Mouse (Mus musculus): Measurements from ENCODE around the gene Olfr146. TPM values are rescaled to one million over a fixed set of nuclear protein-coding genes. Genes with fewer than 3 reads are reported as not detected.

Olfr146 gene
- not detected for polyA plus RNA-seq (2012; fragmentation: generic; extraction: Trizol)

DNA sequence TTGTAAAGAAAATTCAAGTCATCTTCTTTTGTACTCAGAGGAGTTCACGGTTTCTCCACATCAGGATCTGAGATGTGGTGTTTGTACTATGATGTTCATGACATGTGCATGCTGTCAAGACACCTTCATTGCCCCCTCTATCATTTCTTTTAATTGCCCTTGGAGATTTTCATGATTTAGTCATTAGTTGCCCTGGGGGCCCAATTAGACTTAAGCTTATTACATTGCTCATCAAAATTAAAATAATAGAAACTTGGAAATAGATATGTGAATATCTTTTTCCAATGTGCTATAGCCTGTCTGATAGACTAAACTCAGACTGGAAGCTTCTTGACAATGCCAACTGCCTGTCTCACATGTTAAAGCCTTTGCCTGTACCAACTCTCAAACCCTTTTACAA is at the start of gene Olfr146:
Olfr146 (minus strand) TSS at position 101 of the 400 bp plus-strand sequence.
- TF ChIP-seq TCF12 (IDR thresholded peaks at IDR 0.05; ENCODE audit: insufficient read depth, poor library complexity, severe bottlenecking) (no peak), TCF3 (IDR thresholded peaks at IDR 0.05; ENCODE audit: insufficient read length, low read depth) (no peak)
- no peak within 1 kb of the TSS for H3ac ChIP-seq (ENCODE audit: control insufficient read depth, insufficient read length)
- H3K4me3 ChIP-seq: no peak within 1 kb of the TSS
- H3K27me3 ChIP-seq (ENCODE audit: control insufficient read depth, insufficient read depth, insufficient read length): no peaks in the 10 kb centered on the region
- no peaks in the 10 kb centered on the region for H3K36me3 ChIP-seq (ENCODE audit: control insufficient read depth, insufficient read depth)
- no peaks in the 10 kb centered on the region for H3K79me2 ChIP-seq (ENCODE audit: control insufficient read depth, insufficient read depth)
- no peak within 1 kb of the TSS for H3K4me2 ChIP-seq (ENCODE audit: low read depth)

GRCm38 (mm10) chr9:39064851-39065250 is 41.7 kb upstream of the Olfr146 start, which contains the start of gene Olfr937:
TSS of gene Olfr937 (minus strand) at chr9:39064951.
- TF ChIP-seq TCF12 (IDR thresholded peaks at IDR 0.05; ENCODE audit: insufficient read depth, poor library complexity, severe bottlenecking): no peak
- no peak for TF ChIP-seq REST (IDR thresholded peaks at IDR 0.05; ENCODE audit: insufficient read depth, insufficient read length)
- TF ChIP-seq SRF (IDR thresholded peaks at IDR 0.05; ENCODE audit: control insufficient read depth, insufficient read length, low read depth): no peak
- no peak for TF ChIP-seq POLR2AphosphoS2 (IDR thresholded peaks at IDR 0.05; ENCODE audit: insufficient read length, low read depth)
- no peak for TF ChIP-seq MAX (IDR thresholded peaks at IDR 0.05; ENCODE audit: low read depth)
- TF ChIP-seq MYOG (IDR thresholded peaks at IDR 0.05; ENCODE audit: control insufficient read depth in 1 of 3, insufficient read depth in 1 of 3, insufficient read length in 2 of 3, low read depth in 2 of 3): no peak
- TF ChIP-seq CEBPB (IDR thresholded peaks at IDR 0.05; ENCODE audit: insufficient read depth, poor library complexity, severe bottlenecking): no peak
- no peak for TF ChIP-seq USF1 (IDR thresholded peaks at IDR 0.05; ENCODE audit: low read depth)
- no peak for TF ChIP-seq POLR2A (IDR thresholded peaks at IDR 0.05; ENCODE audit: insufficient read length, low read depth)
- TF ChIP-seq TCF3 (IDR thresholded peaks at IDR 0.05; ENCODE audit: insufficient read length, low read depth): no peak
- no peak for TF ChIP-seq MYOD1 (IDR thresholded peaks at IDR 0.05; ENCODE audit: control insufficient read depth in 1 of 3, insufficient read length in 2 of 3, low read depth in 2 of 3)
- TF ChIP-seq E2F4 (IDR thresholded peaks at IDR 0.05; ENCODE audit: insufficient read depth): no peak
- H3ac ChIP-seq (ENCODE audit: control insufficient read depth, insufficient read length): no peak within 1 kb of the TSS

DNA sequence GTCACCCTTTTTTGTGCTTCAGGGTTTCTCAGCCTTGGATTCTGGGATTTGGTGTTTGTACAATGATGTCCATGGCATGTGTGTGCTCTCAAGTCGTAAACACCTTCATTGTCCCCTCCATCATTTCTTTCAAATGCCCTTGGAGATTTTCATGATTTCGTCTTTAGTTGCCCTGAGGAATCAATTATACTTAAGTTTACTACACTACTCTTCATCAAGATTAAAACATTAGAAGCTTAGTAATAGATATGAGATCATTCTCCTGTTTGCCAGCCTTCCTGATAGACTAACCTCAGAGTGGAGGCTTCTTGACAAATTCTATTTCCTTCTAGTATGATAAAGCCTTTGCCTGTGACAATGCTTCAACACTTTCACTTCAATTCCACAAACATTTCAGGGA is 23.6 kb downstream of the Olfr146 start, which contains the start of gene Olfr935:
Olfr935 (minus strand) TSS at position 101 of the 400 bp plus-strand sequence.
- Histone ChIP-seq H3K4me2 (ENCODE audit: low read depth) (no peak within 1 kb of the TSS), H3ac (ENCODE audit: control insufficient read depth, insufficient read length) (no peak within 1 kb of the TSS), H3K4me3 (no peak within 1 kb of the TSS), H3K36me3 (ENCODE audit: control insufficient read depth, insufficient read depth) (no peaks in the 10 kb centered on the region), H3K27me3 (ENCODE audit: control insufficient read depth, insufficient read depth, insufficient read length) (no peaks in the 10 kb centered on the region), H3K79me2 (ENCODE audit: control insufficient read depth, insufficient read depth) (no peaks in the 10 kb centered on the region)
- TF ChIP-seq MYOG (IDR thresholded peaks at IDR 0.05; ENCODE audit: control insufficient read depth in 1 of 3, insufficient read depth in 1 of 3, insufficient read length in 2 of 3, low read depth in 2 of 3): no peak
- no peak for TF ChIP-seq CEBPB (IDR thresholded peaks at IDR 0.05; ENCODE audit: insufficient read depth, poor library complexity, severe bottlenecking)
- no peak for TF ChIP-seq REST (IDR thresholded peaks at IDR 0.05; ENCODE audit: insufficient read depth, insufficient read length)
- TF ChIP-seq MAX (IDR thresholded peaks at IDR 0.05; ENCODE audit: low read depth): no peak
- no peak for TF ChIP-seq USF1 (IDR thresholded peaks at IDR 0.05; ENCODE audit: low read depth)
- TF ChIP-seq SRF (IDR thresholded peaks at IDR 0.05; ENCODE audit: control insufficient read depth, insufficient read length, low read depth): no peak
- no peak for TF ChIP-seq POLR2A (IDR thresholded peaks at IDR 0.05; ENCODE audit: insufficient read length, low read depth)
- no peak for TF ChIP-seq MYOD1 (IDR thresholded peaks at IDR 0.05; ENCODE audit: control insufficient read depth in 1 of 3, insufficient read length in 2 of 3, low read depth in 2 of 3)
- TF ChIP-seq E2F4 (IDR thresholded peaks at IDR 0.05; ENCODE audit: insufficient read depth): no peak
- no peak for TF ChIP-seq POLR2AphosphoS2 (IDR thresholded peaks at IDR 0.05; ENCODE audit: insufficient read length, low read depth)
- no peak for TF ChIP-seq TCF3 (IDR thresholded peaks at IDR 0.05; ENCODE audit: insufficient read length, low read depth)
- no peak for TF ChIP-seq TCF12 (IDR thresholded peaks at IDR 0.05; ENCODE audit: insufficient read depth, poor library complexity, severe bottlenecking)

More at GRCm38 (mm10) chr9:39064851-39065250, 41.7 kb upstream of the Olfr146 start, which contains the start of gene Olfr937:
- Histone ChIP-seq H3K4me2 (ENCODE audit: low read depth) (no peak within 1 kb of the TSS), H3K4me3 (no peak within 1 kb of the TSS), H3K27me3 (ENCODE audit: control insufficient read depth, insufficient read depth, insufficient read length) (no peaks in the 10 kb centered on the region), H3K36me3 (ENCODE audit: control insufficient read depth, insufficient read depth) (no peaks in the 10 kb centered on the region), H3K79me2 (ENCODE audit: control insufficient read depth, insufficient read depth) (no peaks in the 10 kb centered on the region)

GRCm38 (mm10) chr9:38988215-38988614 is 35.0 kb downstream of the Olfr146 start, which contains the start of gene Olfr934:
TSS of gene Olfr934 (minus strand) at chr9:38988315.
- Histone ChIP-seq H3K79me2 (ENCODE audit: control insufficient read depth, insufficient read depth) (no peaks in the 10 kb centered on the region), H3K4me2 (ENCODE audit: low read depth) (no peak within 1 kb of the TSS), H3K4me3 (no peak within 1 kb of the TSS), H3ac (ENCODE audit: control insufficient read depth, insufficient read length) (no peak within 1 kb of the TSS), H3K36me3 (ENCODE audit: control insufficient read depth, insufficient read depth) (no peaks in the 10 kb centered on the region), H3K27me3 (ENCODE audit: control insufficient read depth, insufficient read depth, insufficient read length) (no peaks in the 10 kb centered on the region)
- TF ChIP-seq E2F4 (IDR thresholded peaks at IDR 0.05; ENCODE audit: insufficient read depth): no peak

DNA sequence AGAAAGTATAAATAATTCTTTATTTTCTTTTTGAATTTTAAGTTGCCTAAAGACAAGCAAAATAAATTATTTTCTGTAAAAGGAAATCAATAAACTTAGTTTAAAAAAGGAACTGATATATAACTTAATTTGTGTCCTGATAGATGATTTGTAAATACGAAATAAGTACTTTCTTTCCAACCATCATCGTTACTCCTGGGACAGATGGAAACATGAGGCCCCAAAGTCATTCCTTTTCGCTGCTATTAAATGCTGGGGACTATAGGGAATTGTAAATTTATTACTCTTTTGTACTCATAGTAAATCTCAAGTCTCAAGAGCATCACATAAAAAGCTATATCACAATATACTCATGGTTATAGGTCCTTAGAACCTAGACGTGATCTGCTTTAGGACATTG is 51.2 kb downstream of the Olfr146 start, which contains the start of gene Olfr933:
Olfr933 (plus strand) TSS at position 301 of the 400 bp plus-strand sequence.
- TF ChIP-seq E2F4 (IDR thresholded peaks at IDR 0.05; ENCODE audit: insufficient read depth) (no peak), POLR2AphosphoS2 (IDR thresholded peaks at IDR 0.05; ENCODE audit: insufficient read length, low read depth) (no peak), TCF3 (IDR thresholded peaks at IDR 0.05; ENCODE audit: insufficient read length, low read depth) (no peak), CEBPB (IDR thresholded peaks at IDR 0.05; ENCODE audit: insufficient read depth, poor library complexity, severe bottlenecking) (no peak), TCF12 (IDR thresholded peaks at IDR 0.05; ENCODE audit: insufficient read depth, poor library complexity, severe bottlenecking) (no peak), MYOG (IDR thresholded peaks at IDR 0.05; ENCODE audit: control insufficient read depth in 1 of 3, insufficient read depth in 1 of 3, insufficient read length in 2 of 3, low read depth in 2 of 3) (no peak), SRF (IDR thresholded peaks at IDR 0.05; ENCODE audit: control insufficient read depth, insufficient read length, low read depth) (no peak), REST (IDR thresholded peaks at IDR 0.05; ENCODE audit: insufficient read depth, insufficient read length) (no peak), USF1 (IDR thresholded peaks at IDR 0.05; ENCODE audit: low read depth) (no peak), MAX (IDR thresholded peaks at IDR 0.05; ENCODE audit: low read depth) (no peak), MYOD1 (IDR thresholded peaks at IDR 0.05; ENCODE audit: control insufficient read depth in 1 of 3, insufficient read length in 2 of 3, low read depth in 2 of 3) (no peak), POLR2A (IDR thresholded peaks at IDR 0.05; ENCODE audit: insufficient read length, low read depth) (no peak)
- Histone ChIP-seq H3K4me3 (no peak within 1 kb of the TSS), H3K79me2 (ENCODE audit: control insufficient read depth, insufficient read depth) (no peaks in the 10 kb centered on the region), H3K36me3 (ENCODE audit: control insufficient read depth, insufficient read depth) (no peaks in the 10 kb centered on the region), H3K4me2 (ENCODE audit: low read depth) (no peak within 1 kb of the TSS), H3K27me3 (ENCODE audit: control insufficient read depth, insufficient read depth, insufficient read length) (no peaks in the 10 kb centered on the region), H3ac (ENCODE audit: control insufficient read depth, insufficient read length) (no peak within 1 kb of the TSS)

Other genes with a start within 250 kb of the Olfr146 start
- not detected for gene Olfr922, start 208.8 kb downstream of the Olfr146 start, polyA plus RNA-seq (2012; fragmentation: generic; extraction: Trizol)
- not detected for gene Olfr923, start 196.8 kb downstream of the Olfr146 start, polyA plus RNA-seq (2012; fragmentation: generic; extraction: Trizol)
- not detected for gene Olfr924, start 178.9 kb downstream of the Olfr146 start, polyA plus RNA-seq (2012; fragmentation: generic; extraction: Trizol)
- not detected for gene Olfr26, start 168.3 kb downstream of the Olfr146 start, polyA plus RNA-seq (2012; fragmentation: generic; extraction: Trizol)
- gene Olfr926, start 146.3 kb downstream of the Olfr146 start, polyA plus RNA-seq (2012; fragmentation: generic; extraction: Trizol): not detected
- not detected for gene Olfr930, start 93.6 kb downstream of the Olfr146 start, polyA plus RNA-seq (2012; fragmentation: generic; extraction: Trizol)
- gene Olfr933, start 51.1 kb downstream of the Olfr146 start, polyA plus RNA-seq (2012; fragmentation: generic; extraction: Trizol): not detected
- not detected for gene Olfr934, start 35.1 kb downstream of the Olfr146 start, polyA plus RNA-seq (2012; fragmentation: generic; extraction: Trizol)
- gene Olfr935, start 23.7 kb downstream of the Olfr146 start, polyA plus RNA-seq (2012; fragmentation: generic; extraction: Trizol): not detected
- gene Olfr937, start 41.6 kb upstream of the Olfr146 start, polyA plus RNA-seq (2012; fragmentation: generic; extraction: Trizol): not detected
- not detected for gene Olfr938, start 55.5 kb upstream of the Olfr146 start, polyA plus RNA-seq (2012; fragmentation: generic; extraction: Trizol)
- gene Olfr27, start 104.8 kb upstream of the Olfr146 start, polyA plus RNA-seq (2012; fragmentation: generic; extraction: Trizol): not detected
- not detected for gene Olfr943, start 142.9 kb upstream of the Olfr146 start, polyA plus RNA-seq (2012; fragmentation: generic; extraction: Trizol)
- not detected for gene Olfr944, start 178.5 kb upstream of the Olfr146 start, polyA plus RNA-seq (2012; fragmentation: generic; extraction: Trizol)
- not detected for gene Olfr1537, start 226.6 kb upstream of the Olfr146 start, polyA plus RNA-seq (2012; fragmentation: generic; extraction: Trizol)

Data from myocyte (in vitro differentiated cells).